Mouse (Mus musculus) spleen, adult 2 months (tissue): ENCODE measurements around the gene Efemp1.

ENCODE experiments used
- CTCF ChIP-seq: fragments of 200-500 bp; IDR thresholded peaks from 2 replicates; pipeline ENCODE4 v1.5.1; 2011; ENCODE audit warnings: mild to moderate bottlenecking, inconsistent platforms; ENCODE audit not compliant: insufficient read depth, insufficient read length, insufficient replicate concordance; ENCODE audit errors: extremely low read depth
- POLR2A ChIP-seq: fragments of 200-500 bp; IDR thresholded peaks from 2 replicates; pipeline ENCODE4 v1.6.1; 2011; ENCODE audit warnings: low read depth, low read length, inconsistent platforms

DNA sequence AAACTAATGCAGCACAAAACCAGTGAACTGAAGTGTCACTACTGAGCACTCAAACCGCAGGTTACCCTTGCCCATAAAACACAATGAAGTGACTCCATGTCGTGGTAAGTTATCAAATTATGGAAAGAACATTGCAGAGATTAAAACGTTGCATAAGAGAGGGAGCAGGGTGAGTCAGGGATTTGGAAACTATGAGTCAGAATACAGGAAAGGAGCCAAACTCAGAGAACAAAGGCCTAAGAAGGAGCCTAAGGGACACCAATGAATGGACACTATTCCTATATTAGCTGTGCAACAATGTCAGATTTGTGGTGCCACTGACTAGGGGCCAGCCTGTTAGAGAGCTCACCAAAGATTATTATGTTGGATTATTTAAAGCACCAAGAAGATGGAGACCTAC lies 53.3 kb downstream of the Efemp1 start:
- TF ChIP-seq POLR2A (no peak), CTCF (no peak)
